Mouse (Mus musculus): ENCODE results near the gene Ankrd42. TPM values are rescaled to one million over a fixed set of nuclear protein-coding genes. Genes with fewer than 3 reads are reported as not detected.

Ankrd42 gene
- polyA plus RNA-seq, 1 experiment from 2014 or later: 10.1 TPM

- Histone ChIP-seq H3K4me3 (no peak overlapping the region), H3K4me1 (no peaks in the 10 kb centered on the region), H3K9me3 (no peaks in the 10 kb centered on the region), H3K36me3 (replicated peaks) (no peaks in the 10 kb centered on the region), H3K27me3 (ENCODE audit: poor library complexity, severe bottlenecking) (no peaks in the 10 kb centered on the region), H3K27ac (no peak overlapping the region)
- no peak for DNase-seq (ENCODE audit: extremely low spot score, low spot score)
- 58% methylated on average over 4 of the region's 4 CpGs for WGBS
Measured at GRCm38 (mm10) chr7:92550990-92551392, 86.0 kb downstream of the Ankrd42 start.

- no peak overlapping the region for H3K27ac ChIP-seq
- DNase-seq (ENCODE audit: extremely low spot score, low spot score): no peak
Measured at GRCm38 (mm10) chr7:92550248-92550989, 86.5 kb downstream of the Ankrd42 start.

GRCm38 (mm10) chr7:92546763-92547162 is 90.2 kb downstream of the Ankrd42 start:
- no peaks in the 10 kb centered on the region for H3K4me1 ChIP-seq
- WGBS: 75% methylated on average over 2 of the region's 2 CpGs
- no peak overlapping the region for H3K27ac ChIP-seq
- H3K9me3 ChIP-seq: no peaks in the 10 kb centered on the region
- H3K36me3 ChIP-seq (replicated peaks): no peaks in the 10 kb centered on the region
- DNase-seq (ENCODE audit: extremely low spot score, low spot score): no peak
- H3K4me3 ChIP-seq: no peak overlapping the region
- no peaks in the 10 kb centered on the region for H3K27me3 ChIP-seq (ENCODE audit: poor library complexity, severe bottlenecking)

More at GRCm38 (mm10) chr7:92550248-92550989, 86.5 kb downstream of the Ankrd42 start:
- no peaks in the 10 kb centered on the region for H3K4me1 ChIP-seq
- WGBS: 92% methylated on average over 6 of the region's 6 CpGs
- no peak overlapping the region for H3K4me3 ChIP-seq
- H3K36me3 ChIP-seq (replicated peaks): no peaks in the 10 kb centered on the region
- H3K27me3 ChIP-seq (ENCODE audit: poor library complexity, severe bottlenecking): no peaks in the 10 kb centered on the region
- H3K9me3 ChIP-seq: no peaks in the 10 kb centered on the region

GRCm38 (mm10) chr7:92532351-92533036 is 104.4 kb downstream of the Ankrd42 start:
- Histone ChIP-seq H3K9me3 (no peaks in the 10 kb centered on the region), H3K36me3 (replicated peaks) (no peaks in the 10 kb centered on the region), H3K4me1 (peaks cover 5% of the 10 kb centered on the region; the same call in 1 of the 2 replicates), H3K27me3 (ENCODE audit: poor library complexity, severe bottlenecking) (no peaks in the 10 kb centered on the region), H3K4me3 (no peak overlapping the region), H3K27ac (no peak overlapping the region)
- WGBS: 79% methylated on average over 6 of the region's 6 CpGs
- DNase-seq (ENCODE audit: extremely low spot score, low spot score): no peak

Other genes with a start within 250 kb of the Ankrd42 start
- 63.2 and 65.2 TPM in 2 replicates for gene Ccdc90b, start 76.0 kb downstream of the Ankrd42 start, polyA plus RNA-seq (2016; fragmentation: Nextera tagmentation; extraction: Ambion mirVana)
- gene Pcf11, start 32.8 kb upstream of the Ankrd42 start, polyA plus RNA-seq (2016; fragmentation: Nextera tagmentation; extraction: Ambion mirVana): 20.6 and 20.7 TPM in 2 replicates
- gene Rab30, start 104.5 kb upstream of the Ankrd42 start, polyA plus RNA-seq (2016; fragmentation: Nextera tagmentation; extraction: Ambion mirVana): 12.2 and 15.6 TPM in 2 replicates
- gene Ddias, start 237.1 kb upstream of the Ankrd42 start, polyA plus RNA-seq (2016; fragmentation: Nextera tagmentation; extraction: Ambion mirVana): 25.3 and 26.6 TPM in 2 replicates
- gene Prcp, start 237.3 kb upstream of the Ankrd42 start, polyA plus RNA-seq (2016; fragmentation: Nextera tagmentation; extraction: Ambion mirVana): 19.5 and 21.2 TPM in 2 replicates